Mouse (Mus musculus): ENCODE data around the gene Defb48.

The Defb48 gene

DNA sequence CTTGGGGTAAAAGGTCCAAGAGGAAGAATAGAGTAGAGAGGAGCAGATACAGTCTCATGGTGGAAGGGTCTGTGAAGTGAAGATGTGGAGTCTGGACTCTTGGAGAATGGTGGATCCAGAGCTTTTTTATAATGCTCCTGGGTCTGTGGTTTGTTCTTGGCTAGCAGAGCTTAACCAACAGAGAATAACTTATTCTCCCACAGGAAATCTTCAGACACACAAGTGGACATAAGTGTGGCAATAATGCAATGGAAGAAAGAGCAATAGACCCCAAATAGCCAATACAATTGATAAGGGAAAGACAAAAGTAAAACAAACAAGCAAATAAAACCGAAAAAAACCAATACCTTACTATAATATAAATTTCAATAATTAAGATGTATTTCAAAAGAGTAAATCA is at the start of gene Defb48:
TSS of gene Defb48 (minus strand) at position 101 of the 400 bp plus-strand sequence.
- DNase-seq (ENCODE audit: low spot score in 2 of 2) = no peak

DNA sequence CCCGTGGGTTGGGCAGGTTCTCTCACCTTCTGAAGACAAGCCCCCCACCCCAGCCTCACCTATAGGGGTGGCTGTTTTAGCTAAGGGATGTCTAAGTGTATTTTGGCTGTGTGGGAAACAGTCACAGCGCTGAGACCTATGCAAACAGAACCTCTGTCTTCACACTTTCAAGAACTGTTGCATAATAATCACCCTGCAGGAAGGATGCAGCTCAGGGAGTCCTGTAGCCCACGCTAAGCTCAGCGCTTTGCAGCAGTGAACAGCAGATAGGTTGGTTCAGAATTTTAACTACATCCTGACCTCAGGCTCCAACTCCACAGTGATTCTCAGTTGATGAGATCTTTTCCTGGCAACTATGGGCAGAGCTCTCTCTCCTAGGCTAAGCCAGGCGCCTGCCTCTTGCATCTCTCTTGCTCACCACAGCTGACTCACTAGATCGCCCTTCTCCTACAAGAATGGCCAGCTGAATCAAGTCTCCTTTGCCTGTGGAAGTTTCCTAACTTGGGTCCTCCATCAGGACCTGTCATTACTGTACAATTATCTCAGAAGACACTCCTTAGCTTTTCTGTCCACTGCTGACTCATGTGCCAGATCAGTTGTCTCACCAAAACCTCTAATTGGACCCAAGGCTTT is 36.3 kb upstream of the Defb48 start:
- DNase-seq (ENCODE audit: low spot score in 2 of 2) = no peak

DNA sequence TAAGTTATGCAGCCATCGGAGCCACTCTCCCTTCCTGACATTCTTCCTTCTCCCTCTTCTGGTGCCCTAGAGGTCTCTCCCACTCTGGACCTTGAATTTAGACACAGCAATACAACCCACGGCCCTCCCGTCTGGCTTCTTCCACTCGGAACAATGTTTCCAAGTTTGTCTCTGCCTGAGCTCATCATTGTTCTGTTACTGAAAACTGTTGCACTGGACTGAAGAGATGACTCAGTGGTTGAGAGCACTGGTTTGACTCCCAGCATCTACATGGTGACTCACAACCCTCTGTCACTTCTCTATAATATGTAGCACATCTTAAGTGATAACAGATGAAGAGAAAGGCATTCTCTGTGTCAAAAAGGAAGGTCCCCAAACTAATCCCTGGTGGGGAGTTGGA is 30.4 kb upstream of the Defb48 start:
- DNase-seq (ENCODE audit: low spot score in 2 of 2) = no peak

GRCm38 (mm10) chr14:63013082-63013481 is 28.8 kb upstream of the Defb48 start:
- DNase-seq (ENCODE audit: low spot score in 2 of 2) = no peak

- no peak for DNase-seq (ENCODE audit: low spot score in 2 of 2)
Measured at GRCm38 (mm10) chr14:63011471-63011870, 27.2 kb upstream of the Defb48 start, which contains the start of gene Defb43. Defb43 (plus strand) TSS chr14:63011771.

DNA sequence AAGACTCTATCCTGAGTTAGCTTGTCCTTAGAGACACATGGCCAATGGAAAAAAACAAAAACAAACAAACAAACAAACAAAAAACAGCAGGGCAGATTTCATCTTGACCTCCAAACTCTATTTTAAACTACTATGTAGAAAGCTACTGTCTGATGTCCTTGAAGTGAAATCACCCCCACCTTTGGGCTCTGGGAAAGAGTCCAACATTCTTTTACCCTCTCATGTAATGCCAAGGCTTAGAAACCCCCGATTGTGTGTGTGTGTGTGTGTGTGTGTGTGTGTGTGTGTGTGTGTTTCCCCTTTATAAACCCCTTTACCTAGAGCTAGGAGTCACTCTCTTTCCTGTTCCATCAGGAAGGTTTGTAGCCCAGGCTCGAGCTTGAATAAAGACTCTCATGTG is 18.3 kb upstream of the Defb48 start:
- DNase-seq (ENCODE audit: low spot score in 2 of 2) = no peak

DNA sequence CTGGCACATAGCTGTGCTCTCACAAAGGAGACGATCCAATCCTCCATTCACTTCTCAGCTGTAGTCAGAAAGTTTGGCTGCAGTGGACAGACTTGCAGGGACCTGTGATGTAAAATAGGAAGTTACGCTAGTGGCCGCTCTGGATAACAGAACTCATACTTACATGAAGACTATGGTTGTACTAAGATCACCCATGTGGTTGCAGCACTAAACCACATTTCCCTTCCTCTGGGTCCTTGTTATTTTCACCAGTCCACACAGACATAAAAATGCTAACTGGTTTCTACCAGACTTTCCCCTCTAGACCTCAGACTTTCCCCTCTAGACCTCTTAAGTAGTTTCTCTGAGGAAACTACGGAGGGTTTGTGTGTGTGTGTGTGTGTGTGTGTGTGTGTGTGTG is 14.7 kb upstream of the Defb48 start:
- no peak for DNase-seq (ENCODE audit: low spot score in 2 of 2)

DNA sequence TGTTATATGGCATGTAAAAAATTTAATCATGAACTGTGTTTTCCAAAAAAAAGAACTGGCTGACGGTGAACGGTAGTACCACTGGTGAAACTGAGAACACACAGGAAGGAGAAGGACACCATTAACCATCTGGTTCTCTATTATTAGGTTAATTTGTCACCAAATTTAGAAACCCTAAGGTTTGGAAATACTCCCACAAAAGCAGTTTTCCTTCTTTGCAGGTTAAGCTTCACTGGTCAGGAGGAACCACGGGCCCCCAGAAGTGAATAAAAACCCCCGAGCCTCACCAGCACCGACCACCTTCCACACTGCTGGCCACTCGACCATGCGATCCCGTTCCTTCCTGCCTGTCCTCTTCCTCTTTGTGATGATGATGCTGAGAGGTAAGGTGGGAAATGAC is 13.5 kb upstream of the Defb48 start, which contains the start of gene Defb47:
TSS of gene Defb47 (plus strand) at position 301 of the 400 bp plus-strand sequence.
- no peak for DNase-seq (ENCODE audit: low spot score in 2 of 2)

GRCm38 (mm10) chr14:62991849-62992510 is 7.7 kb upstream of the Defb48 start:
- DNase-seq (ENCODE audit: low spot score in 2 of 2) = no peak

DNA sequence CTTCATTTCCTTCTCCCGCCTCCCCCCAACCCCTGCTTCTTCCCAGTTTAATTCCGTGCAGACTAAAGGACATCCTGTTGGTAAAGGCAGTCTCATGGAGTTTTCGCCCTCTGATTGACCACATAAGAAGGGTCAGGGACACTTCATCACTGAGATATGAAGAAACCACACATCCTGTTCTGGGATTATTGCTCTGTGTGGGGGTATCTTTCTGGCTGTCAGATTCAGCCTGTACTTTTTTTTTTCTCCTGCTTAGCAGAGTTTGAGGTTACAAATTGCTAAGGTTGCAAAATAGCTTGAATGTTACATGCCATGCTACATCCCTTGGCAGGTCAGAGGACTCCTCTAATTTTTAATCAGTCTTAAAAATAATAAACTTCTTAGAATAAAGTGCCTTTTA is 7.0 kb upstream of the Defb48 start:
- DNase-seq (ENCODE audit: low spot score in 2 of 2) = no peak

GRCm38 (mm10) chr14:62979815-62980214 is 4.5 kb downstream of the Defb48 start:
- DNase-seq (ENCODE audit: low spot score in 2 of 2) = no peak

DNA sequence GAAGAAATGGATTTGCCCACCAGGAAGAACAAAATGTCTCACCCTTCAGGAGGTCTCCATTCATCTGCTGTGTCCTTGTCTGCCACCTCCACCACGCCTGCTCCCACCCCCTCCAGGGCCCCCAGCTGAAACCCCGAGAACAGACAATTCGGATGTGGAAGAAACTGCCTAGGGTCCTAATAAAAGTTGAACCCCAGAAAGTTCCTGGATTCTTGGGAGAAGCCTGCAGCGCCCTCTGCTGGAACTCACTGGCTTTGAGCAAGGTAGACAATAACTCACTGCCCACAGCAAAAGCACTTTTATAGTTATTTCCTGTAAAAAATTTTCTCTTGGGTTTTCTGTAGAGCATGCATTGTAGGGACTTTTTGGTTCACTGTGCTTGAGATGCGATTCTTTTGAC is 9.3 kb downstream of the Defb48 start:
- DNase-seq (ENCODE audit: low spot score in 2 of 2) = peak; percentile 10 to 71

GRCm38 (mm10) chr14:62965811-62966520 is 18.3 kb downstream of the Defb48 start:
- no peak for DNase-seq (ENCODE audit: low spot score in 2 of 2)

GRCm38 (mm10) chr14:62965342-62965741 is 19.0 kb downstream of the Defb48 start:
- DNase-seq (ENCODE audit: low spot score in 2 of 2) = no peak

DNA sequence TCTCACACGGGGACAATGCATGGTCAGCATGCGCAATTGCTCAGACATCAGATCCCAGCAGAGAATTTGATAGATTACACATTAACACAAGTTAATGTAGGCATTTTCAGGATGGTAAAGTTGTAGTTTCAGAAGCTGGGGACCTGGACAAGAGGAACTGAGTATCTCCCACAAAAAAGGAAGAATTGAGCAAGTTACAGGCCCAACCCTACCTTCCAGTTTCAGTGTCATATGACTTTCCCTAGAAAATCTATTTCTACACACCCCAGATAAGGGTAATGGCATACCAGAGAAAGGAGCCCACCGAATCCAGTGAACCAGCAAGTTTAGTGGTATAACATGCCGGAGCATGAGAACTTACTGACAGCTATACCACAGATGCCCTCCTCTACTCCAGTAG is 20.7 kb downstream of the Defb48 start:
- DNase-seq (ENCODE audit: low spot score in 2 of 2) = no peak

GRCm38 (mm10) chr14:62956091-62956490 is 28.2 kb downstream of the Defb48 start:
- no peak for DNase-seq (ENCODE audit: low spot score in 2 of 2)

- no peak for DNase-seq (ENCODE audit: low spot score in 2 of 2)
Measured at GRCm38 (mm10) chr14:62946794-62947193, 37.5 kb downstream of the Defb48 start.

DNA sequence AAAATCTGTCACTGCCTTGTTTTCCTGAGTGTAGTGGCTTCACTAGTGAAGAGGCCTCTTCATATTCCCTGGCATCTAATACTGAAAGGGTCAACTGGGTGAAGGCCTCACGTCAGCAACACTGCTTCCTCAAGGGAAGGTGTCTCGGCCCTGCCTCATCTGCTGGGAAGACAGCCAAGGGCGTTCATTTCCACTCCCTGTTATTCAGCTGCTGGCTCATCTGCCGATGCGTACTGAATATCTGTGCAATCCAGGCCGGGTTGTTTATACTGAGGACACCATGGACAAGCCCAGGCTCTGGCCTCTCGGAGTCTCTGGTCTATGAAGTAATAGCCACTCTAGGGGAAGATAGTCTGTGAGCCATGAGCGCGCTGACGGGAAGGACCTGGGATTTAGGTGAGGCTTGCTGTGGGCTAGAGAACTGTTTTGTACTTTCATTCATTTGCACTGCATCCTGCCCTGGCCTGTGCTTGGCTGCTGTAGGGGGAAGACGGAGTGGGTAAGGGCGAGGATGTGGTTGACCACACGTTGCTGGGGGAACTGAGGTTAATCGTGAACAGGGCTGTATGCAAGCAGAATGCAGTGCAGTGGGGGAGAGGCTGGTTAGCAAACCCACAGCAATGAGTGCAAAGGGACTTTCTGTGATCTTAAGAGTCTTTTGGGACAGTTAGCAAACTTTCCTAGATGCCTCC is 43.8 kb downstream of the Defb48 start:
- DNase-seq (ENCODE audit: low spot score in 2 of 2) = peak; percentile 56 to 60

DNA sequence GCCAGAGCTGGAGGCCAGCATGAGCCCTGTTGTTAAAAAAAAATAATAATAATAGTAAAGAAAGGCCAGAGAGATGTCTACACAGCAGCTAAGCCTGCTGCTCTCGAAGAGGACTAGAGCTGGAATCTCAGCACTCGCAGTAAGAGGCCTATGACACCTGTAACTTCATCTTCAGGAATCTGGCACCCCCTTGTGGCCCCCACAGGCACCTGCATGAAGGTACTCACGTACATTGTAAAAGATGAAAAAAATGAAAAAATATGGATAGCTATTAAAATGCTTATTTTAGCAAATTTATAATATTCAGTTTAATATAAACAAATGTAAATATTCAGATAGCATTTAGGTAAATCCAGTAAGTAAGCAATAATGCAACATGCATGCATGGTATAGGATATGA is 44.9 kb downstream of the Defb48 start:
- DNase-seq (ENCODE audit: low spot score in 2 of 2) = no peak

GRCm38 (mm10) chr14:62937675-62938074 is 46.6 kb downstream of the Defb48 start:
- DNase-seq (ENCODE audit: low spot score in 2 of 2) = no peak

GRCm38 (mm10) chr14:62936631-62937380 is 47.5 kb downstream of the Defb48 start:
- no peak for DNase-seq (ENCODE audit: low spot score in 2 of 2)

- DNase-seq (ENCODE audit: low spot score in 2 of 2) = no peak
Measured at GRCm38 (mm10) chr14:62935361-62935760, 48.9 kb downstream of the Defb48 start.
